8 mouse cellular contexts compared by ENCODE assay signal in the genomic region with DNA sequence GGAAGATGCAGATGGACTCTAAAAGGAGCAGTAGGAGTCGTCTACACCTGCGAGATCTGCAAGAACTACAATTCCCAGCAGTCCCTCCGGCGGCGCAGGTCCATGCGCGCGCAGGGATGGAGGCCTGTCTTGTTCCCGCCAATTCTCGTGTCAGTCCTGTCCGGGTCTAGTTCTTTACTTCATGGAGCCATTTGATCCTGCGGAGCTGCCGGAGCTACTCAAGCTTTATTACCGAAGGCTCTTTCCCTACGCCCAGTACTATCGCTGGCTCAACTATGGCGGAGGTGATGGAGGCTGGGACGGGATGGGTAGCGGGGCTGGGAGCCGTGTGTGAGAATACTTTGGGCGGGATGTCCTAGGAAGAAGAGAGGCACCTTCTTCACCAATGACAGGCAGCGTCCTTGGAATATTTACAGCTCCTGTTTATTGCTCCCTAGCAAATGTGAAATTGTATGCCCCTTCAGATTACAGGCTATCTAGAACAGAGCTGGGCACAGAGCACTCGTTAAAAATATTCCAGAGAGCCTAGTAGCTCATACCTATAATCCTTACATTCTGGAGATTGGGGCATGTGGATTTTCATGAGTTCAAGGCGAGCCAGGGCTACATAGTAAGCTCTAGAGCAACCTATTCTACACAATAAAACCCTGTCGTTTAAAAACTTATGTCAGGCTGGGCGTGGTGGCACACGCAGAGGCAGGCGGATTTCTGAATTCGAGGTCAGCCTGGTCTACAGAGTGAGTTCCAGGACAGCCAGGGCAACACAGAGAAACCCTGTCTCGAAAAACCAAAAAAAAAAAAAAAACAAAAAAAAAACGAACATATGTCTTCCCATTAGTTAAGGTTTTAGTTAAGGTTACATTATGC. TPM values are rescaled to one million over a fixed set of nuclear protein-coding genes. Genes with fewer than 3 reads are reported as not detected.
DNase-seq lines count a peak whose midpoint lies in the region; ATAC-seq lines count a peak whose summit lies in the region.

A gene (plus strand): TSS at position 101 of the 867 bp plus-strand sequence.

- 6% methylated on average over 31 of the region's 31 CpGs for WGBS in limb, embryonic 12.5 days
- 5% methylated on average over 31 of the region's 31 CpGs for WGBS in midbrain, embryonic 14.5 days

- peak within 1 kb of the TSS; percentile 63 for H3K4me2 ChIP-seq in limb, embryonic 12.5 days
- peak within 1 kb of the TSS; percentile 65 for H3K4me2 ChIP-seq in midbrain, embryonic 14.5 days (ENCODE audit: low read length)

- no peaks in the 10 kb centered on the region for H3K9me3 ChIP-seq in limb, embryonic 12.5 days
- H3K9me3 ChIP-seq in midbrain, embryonic 14.5 days (ENCODE audit: control insufficient read depth, low read length) = no peaks in the 10 kb centered on the region

- H3K9ac ChIP-seq in limb, embryonic 12.5 days (replicated peaks) = peak within 1 kb of the TSS; percentile 79
- peak within 1 kb of the TSS; percentile 57; the same call in 1 of the 2 replicates for H3K9ac ChIP-seq in midbrain, embryonic 14.5 days (replicated peaks; ENCODE audit: low read length)

- peak; percentile 76 for DNase-seq in layer of hippocampus, adult 11-12 months (ENCODE audit: low spot score)
- no peak for DNase-seq in layer of hippocampus, adult 9-10 months (ENCODE audit: low spot score)
- DNase-seq in embryo, embryonic 9.5 days (ENCODE audit: extremely low spot score) = peak; percentile 89
- peak; percentile 84 for DNase-seq in kidney, adult 11 months
- peak; percentile 93 for DNase-seq in midbrain, embryonic 14.5 days
- peak; percentile 80 for DNase-seq in spleen, adult 12 weeks (ENCODE audit: low spot score)

- no peaks in the 10 kb centered on the region for H3K4me1 ChIP-seq in limb, embryonic 12.5 days (replicated peaks)
- no peaks in the 10 kb centered on the region for H3K4me1 ChIP-seq in midbrain, embryonic 14.5 days (ENCODE audit: control insufficient read depth, insufficient read depth, low read length)

- peak within 1 kb of the TSS; percentile 62 for H3K4me3 ChIP-seq in limb, embryonic 12.5 days (replicated peaks)
- H3K4me3 ChIP-seq in midbrain, embryonic 14.5 days (replicated peaks; ENCODE audit: low read depth, low read length) = peak within 1 kb of the TSS; percentile 65

- no peaks in the 10 kb centered on the region for H3K27me3 ChIP-seq in limb, embryonic 12.5 days
- no peaks in the 10 kb centered on the region for H3K27me3 ChIP-seq in midbrain, embryonic 14.5 days (ENCODE audit: control insufficient read depth, insufficient read depth, low read length)

- H3K27ac ChIP-seq in limb, embryonic 12.5 days = peak within 1 kb of the TSS; percentile 93
- H3K27ac ChIP-seq in midbrain, embryonic 14.5 days (replicated peaks; ENCODE audit: low read depth, low read length) = 0 out of 2 replicates have a peak within 1 kb of the TSS, but pooled peaks have one; percentile 9

- peaks cover 22% of the 10 kb centered on the region for H3K36me3 ChIP-seq in limb, embryonic 12.5 days
- peaks cover 7% of the 10 kb centered on the region; the same call in 1 of the 2 replicates for H3K36me3 ChIP-seq in midbrain, embryonic 14.5 days (ENCODE audit: control insufficient read depth, insufficient read depth, low read length)

- peak; percentile 99 for ATAC-seq in granulocyte monocyte progenitor cell, adult 5-6 weeks (replicated peaks; ENCODE audit: poor library complexity, severe bottlenecking)
- ATAC-seq in limb, embryonic 12.5 days (ENCODE audit: insufficient number of reproducible peaks, insufficient read depth, low FRiP score, low TSS enrichment, low read depth) = peak; percentile 90
- ATAC-seq in midbrain, embryonic 14.5 days (ENCODE audit: low FRiP score, low TSS enrichment) = peak; percentile 87

RNA-seq across cellular contexts. Expression of the gene that starts here (rescaled TPM):
- 114 and 132 TPM in 2 replicates for total RNA-seq in granulocyte monocyte progenitor cell, adult 5-6 weeks (2014; fragmentation: Nextera tagmentation)
- total RNA-seq in granulocyte monocyte progenitor cell, adult 5-6 weeks (2017) = 121 and 124 TPM in 2 replicates
- polyA plus RNA-seq in limb, embryonic 12.5 days (2016; fragmentation: Nextera tagmentation; extraction: Ambion mirVana) = 102 and 104 TPM in 2 replicates
- 41.1 and 42.7 TPM in 2 replicates for polyA plus RNA-seq in midbrain, embryonic 14.5 days (2014; fragmentation: Nextera tagmentation; extraction: Ambion mirVana)
